Mouse (Mus musculus) cerebral cortex, adult 2 months (tissue): ENCODE measurements around the gene Emc1.

Experiments
- WGBS: fragments of 180-500 bp; shearing (Covaris S2); methylation state at CpG from one replicate; pipeline ENCODE4 v1.1.7; 2018; 5-methylcytosine and 5-hydroxymethylcytosine counted together

The Emc1 gene

DNA sequence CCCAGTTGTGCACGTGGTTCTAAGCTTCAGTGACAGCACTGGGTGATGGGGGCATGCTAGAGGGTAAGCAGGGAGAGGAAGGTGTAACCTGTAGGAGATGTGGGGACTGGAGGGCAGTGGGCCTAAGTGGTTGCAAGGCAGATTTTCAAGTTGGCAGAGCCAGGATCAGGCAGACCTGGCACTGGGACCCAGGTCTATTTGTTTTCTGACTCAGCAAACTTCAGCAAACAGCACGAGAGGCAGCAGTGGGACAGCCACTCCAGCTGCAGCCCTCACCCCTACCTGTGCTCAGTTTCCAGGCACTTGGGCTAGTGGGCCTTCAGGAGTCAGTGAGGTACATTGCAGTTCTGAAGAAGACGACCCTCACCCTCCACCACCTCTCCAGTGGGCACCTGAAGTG is 4.8 kb downstream of the Emc1 start:
- 91% methylated on average over 3 of the region's 3 CpGs for WGBS

DNA sequence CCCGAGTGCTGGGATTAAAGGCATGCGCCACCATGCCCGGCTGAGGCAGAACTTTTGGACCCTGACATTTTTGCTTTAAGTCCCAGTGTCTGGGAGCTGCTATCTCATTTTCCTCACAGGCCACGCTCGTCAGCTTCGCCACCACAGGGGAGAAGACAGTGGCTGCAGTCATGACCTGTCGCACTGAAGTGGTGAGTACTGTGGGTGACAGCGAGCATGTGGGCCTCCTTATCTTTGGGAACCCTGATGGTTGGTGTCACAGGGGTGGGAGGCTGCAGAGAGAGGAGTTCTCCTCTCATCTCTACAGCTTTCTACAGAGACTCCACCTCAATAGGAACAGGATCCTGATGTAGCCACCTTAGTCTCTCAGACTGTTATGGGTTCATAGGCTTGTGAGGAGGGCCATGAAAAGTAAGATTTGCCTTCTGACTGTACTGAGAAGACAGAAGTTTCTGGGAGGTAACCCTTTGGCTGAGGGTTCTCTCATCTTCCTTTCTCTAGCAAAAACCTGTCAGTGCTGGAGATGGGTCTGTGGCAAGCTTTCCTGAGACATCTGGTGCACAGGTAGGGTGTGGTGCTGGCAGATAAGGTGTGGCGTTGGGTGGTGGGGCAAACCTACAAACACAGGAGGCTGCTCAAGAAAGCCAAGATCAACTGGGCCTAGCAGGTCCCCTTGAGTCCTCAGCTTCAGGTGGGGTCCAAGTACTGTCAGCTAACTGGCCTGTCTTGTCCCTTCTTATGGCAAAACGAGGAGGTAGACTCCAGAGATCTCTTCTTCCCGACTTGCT is 8.6 kb downstream of the Emc1 start:
- WGBS, result 93% methylated on average over 11 of the region's 11 CpGs

DNA sequence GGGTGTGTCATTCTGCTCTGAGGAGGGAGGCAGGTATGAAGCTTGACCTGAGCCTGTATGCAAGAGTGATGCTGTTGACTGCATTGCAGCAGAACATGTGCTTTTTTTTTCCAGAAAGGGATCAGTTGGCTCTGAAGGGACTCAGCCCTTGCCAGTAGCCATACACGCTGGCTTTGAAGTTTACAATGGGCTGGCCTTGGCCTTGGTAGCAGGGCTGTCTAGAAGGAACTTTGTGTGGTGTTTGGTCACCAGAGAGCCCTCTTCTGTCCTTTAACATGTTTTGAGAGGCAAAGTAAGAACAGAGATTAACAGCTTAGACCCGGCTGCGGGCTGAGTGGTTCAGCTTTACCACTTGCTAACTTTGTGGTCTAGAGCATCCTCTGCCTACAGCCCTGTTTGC is 14.9 kb downstream of the Emc1 start:
- 92% methylated on average over 3 of the region's 3 CpGs for WGBS

DNA sequence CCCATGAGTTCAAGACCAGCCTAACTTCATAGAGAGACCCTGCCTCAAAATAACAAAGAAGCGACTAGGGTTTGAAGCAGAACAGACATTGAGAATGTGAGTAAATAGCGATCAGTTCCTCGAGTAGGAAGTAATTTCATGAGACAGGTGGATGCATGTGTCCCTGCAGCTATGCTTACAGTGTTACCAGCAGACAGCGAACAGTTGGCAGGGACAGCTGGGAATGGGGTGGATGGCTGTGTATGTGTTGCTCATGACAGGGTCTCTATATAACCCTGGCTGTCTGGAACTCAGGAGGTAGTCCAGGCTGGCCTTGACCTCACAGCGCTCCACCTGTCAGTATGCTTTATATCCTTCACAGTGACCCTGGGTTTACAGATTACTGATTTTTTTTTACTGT is 15.7 kb downstream of the Emc1 start:
- WGBS, result 91% methylated on average over 5 of the region's 5 CpGs

DNA sequence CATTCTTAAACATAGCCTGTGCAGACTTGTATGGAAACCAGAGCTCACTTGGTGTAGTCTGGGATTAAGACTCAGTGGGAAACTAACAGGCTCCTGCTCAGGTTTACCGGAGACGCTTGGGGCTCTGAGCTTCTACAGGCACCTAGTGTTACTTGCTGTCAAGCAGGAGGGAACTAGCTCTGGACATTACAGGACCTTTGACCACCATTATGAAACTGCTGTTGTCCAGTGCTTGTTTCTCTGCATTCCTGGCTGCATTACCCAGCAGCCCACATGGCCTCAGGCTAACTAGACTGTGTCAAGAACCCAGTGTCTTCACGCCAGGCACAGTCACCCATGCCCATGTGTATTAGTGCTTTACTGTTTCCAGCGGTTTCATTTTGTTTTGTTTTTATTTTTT is 20.7 kb downstream of the Emc1 start:
- WGBS, result 97% methylated on average over 4 of the region's 4 CpGs

DNA sequence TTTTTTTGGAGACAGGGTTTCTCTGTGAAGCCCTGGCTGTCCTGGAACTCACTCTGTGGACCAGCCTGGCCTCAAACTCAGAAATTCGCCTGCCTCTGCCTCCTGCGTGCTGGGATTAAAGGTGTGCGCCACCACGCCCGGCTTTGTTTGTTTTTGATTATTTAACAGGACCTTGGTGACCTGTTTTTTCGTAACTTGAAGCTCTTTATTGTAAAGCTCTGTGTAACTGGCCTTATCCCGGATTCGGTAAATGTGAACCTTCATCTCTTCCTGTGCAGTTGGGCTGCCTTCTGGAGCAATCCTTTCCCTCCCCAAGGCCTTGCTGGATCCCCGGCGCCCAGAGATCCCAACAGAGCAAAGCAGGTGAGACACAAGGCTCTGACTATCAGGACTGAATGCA is 21.1 kb downstream of the Emc1 start:
- WGBS, result 92% methylated on average over 10 of the region's 10 CpGs

DNA sequence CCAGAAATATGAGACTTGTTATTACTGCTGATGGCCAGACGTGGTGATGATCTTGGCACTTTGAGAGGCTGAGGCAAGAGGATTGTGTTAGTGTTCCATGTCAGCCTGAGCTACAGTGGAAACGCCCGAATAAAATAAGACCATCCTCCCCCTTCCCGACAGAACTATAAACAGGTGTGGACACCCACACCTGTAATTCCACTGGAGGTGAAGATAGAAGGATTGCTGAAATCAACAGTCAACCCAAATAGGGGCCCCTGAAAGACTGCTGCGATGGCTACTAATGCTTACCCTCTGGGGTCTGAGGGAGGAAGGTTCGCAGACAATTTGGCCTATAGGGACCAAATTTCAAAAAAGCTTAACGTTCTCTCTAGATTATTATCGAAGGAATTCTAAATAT is 27.3 kb downstream of the Emc1 start:
- WGBS, result 10% methylated on average over 8 of the region's 8 CpGs

DNA sequence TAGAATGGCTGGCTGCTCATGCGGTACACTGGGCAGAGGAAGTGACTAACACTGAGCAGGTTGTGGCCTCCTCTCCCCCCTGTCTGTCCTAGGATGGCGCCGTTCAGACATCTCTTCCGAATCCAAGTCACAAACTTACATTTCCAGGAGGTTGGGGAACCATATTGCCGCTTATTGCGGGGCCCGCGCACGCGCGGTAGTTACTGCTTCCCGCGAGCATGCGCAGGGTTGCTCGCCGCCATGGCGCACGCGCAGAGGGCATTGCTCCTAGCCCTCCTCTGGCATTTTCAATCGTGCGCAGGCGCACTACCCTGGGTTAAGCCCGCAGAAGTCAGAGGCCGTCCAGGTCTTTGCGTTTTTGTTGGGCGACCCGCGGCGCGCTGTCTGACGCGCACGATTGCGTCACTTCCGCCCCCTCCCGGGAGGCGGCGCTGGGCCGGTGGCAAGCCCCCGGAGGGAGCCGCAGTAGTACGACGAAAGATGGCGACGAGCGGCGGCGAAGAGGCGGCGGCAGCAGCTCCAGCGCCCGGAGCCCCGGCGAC is 27.9 kb downstream of the Emc1 start:
- under 1% methylated on average over 54 of the region's 54 CpGs for WGBS

DNA sequence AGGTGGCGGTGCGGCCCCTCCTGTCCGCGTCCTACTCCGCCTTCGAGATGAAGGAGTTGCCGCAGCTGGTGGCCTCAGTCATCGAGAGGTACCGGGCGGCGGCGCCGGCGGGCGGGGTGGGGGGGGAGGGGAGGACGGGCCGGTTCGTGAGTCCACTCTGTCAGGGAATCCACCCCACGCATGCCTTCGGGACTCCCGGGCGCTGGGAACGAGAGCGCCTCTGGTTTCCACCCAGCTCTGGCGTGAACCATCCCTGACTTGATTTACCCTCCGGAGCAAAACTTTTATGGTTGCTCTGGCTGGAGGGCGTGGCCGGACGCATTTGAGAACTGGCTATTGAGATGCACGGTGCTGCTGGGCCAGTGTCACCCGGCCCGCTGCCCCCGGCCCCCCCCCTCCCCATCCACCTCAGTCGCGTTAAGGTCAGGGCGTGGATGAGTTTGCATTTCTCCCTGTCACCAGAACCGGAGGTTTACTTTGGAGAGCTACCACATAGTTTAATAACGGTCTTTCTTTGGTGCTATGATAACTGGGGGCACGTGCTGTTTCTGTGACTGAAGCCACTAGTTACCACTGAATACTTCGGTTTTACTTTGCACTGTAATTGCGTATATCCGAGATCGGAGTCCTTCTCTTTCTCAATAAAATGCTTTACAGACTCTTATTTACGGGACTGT is 28.5 kb downstream of the Emc1 start:
- WGBS, result under 1% methylated on average over 44 of the region's 44 CpGs

DNA sequence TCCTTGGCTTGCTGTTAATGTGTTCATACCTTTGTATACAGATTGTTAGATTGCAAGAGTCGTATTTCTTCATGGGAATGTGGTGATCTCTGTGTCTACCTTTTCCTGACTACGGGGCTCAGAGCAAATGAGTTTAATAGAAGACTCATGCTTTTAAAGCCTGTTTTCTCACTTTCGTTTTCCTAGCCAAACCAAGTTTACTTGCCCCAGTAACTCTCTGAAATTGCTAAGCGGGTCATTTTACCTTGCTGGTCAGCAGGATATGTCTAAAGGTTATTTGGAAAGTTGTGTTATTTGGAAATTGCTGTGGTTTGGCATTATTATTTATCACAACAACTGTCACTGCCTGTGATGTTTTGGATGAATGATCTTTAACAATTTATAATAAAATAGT is 29.1 kb downstream of the Emc1 start:
- WGBS, result 24% methylated on average over 4 of the region's 4 CpGs

DNA sequence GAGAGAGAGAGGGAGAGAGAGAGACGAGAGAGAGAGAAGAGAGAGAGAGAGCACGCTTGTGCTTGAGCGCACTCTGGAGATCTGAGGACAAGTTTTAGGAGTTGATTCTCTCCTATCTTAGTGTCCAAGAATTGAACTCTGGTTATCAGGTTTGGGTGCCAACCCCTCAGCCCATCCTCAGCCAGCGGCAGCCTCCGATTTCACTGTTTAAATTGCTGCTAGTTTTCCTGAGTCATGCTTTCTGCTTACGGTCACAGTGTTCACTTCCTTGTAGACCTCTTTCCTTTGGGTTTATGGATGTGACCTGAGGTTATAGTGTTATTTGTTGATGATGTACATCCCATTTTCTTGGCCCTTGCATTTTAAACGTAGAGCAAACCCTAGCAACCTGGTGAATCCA is 29.8 kb downstream of the Emc1 start:
- 66% methylated on average over 7 of the region's 7 CpGs for WGBS

DNA sequence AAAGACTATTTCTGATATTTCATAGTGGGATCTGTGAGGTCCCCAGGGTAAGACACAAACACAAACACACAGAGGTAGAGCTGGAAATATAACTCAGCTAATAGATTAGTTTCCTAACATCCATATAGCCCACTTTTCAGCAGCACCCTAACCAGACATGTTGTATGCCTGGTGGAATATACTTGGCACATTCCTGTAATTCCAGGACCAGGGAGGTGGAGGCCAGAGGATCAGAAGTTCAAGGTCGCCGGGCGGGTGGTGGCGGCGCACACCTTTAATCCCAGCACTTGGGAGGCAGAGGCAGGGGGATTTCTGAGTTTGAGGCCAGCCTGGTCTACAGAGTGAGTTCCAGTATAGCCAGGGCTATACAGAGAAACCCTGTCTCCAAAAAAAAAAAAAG is 33.5 kb downstream of the Emc1 start:
- WGBS, result 95% methylated on average over 5 of the region's 5 CpGs

DNA sequence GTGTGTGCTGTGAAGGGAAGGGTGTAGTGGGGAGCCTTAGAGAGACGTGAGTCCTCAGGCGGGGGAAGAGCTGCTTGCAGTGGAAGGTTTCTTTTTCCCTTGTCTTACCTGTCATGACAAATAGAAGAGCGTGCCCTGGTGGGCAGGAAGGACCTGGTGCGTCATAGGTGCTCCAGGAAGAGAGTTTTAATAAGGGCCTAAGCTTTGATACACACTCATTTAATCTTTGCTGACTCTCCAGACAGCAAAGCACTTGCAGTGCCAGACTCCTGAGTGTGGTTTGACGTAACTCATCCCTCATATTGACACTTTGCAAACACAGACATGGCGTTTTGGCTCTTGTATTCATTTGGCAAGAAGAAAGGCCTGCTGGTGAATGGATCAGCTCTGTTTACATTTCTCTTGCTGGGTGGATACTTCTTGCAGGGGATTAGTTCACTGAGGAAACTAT is 34.5 kb downstream of the Emc1 start:
- WGBS, result 35% methylated on average over 6 of the region's 6 CpGs

DNA sequence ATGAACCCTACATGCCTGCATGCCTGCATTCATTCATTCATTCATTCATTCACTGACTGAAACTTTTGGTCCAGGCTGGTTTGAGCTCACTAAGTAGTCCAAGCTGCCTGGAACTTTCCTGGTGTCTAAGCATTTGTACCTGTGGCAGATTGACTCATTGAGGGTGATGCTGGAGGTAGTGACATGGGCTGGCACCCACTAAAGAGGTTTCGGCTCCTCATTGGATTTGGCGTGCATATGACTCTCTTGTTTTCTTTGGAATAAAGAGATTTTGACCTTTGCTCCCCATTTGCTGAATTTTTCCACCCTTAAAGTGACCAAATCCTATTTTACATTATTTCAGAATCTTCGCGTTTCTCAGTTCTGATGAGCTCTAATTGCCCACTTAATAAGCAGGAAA is 37.2 kb downstream of the Emc1 start:
- 77% methylated on average over 4 of the region's 4 CpGs for WGBS

DNA sequence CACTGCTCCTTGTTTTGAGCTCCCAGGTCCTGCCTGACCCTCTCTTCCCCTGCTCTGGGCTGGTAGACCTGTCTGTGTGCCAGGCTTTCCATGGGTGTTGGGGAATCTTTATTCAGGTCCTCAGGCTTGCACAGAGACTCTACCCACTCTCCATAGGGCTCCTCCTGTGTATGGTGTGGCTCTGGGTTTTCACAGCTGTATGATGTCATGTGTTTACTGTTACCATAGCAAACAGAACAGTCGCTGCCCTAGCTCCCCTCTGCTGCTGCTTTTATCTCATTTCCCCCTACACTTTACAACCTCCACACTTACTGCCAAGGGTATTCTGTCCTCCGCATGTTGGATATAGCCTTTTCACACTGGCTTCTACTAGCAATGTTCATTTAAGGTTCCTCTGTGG is 43.0 kb downstream of the Emc1 start:
- 45% methylated on average over 2 of the region's 2 CpGs for WGBS

DNA sequence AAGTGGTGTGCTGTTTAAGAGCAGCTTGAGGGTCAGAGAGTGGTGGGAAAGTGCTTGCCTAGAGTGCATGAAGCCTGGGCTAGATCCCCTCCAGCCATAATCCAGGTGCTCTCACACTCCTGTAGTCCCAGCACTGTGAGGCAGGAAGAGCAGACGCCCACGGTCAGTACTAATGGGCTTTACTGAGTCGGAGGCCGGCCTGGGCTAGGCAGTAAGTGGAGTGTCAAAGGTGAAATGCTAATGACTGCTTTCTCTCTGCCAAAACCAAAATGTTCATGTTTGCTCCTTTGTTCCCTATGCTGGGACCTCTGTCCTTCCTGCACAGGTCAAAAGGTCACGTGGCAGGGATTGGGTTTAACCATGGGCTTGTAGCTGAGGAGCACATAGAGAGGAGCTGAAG is 48.1 kb downstream of the Emc1 start:
- WGBS, result 93% methylated on average over 5 of the region's 5 CpGs

DNA sequence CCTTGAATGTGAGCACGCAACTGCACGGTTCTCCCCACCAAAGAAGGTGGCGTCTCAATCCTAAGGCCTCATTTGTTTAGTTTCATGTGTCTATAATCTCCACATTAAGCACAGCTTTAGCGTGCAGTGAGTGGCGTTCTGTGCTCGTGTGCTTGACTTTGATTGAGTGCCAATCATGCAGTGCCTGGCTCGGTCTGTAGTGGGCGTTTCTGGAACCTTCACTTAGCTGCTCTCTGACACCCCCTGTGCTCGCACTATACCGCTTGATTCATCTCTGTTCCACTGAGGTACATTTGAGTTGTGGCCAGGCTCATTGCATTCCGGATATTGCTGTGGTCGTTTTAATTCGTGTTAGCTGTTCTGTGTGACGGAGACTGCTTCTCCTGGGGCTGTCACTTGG is 50.8 kb downstream of the Emc1 start:
- 66% methylated on average over 14 of the region's 14 CpGs for WGBS

DNA sequence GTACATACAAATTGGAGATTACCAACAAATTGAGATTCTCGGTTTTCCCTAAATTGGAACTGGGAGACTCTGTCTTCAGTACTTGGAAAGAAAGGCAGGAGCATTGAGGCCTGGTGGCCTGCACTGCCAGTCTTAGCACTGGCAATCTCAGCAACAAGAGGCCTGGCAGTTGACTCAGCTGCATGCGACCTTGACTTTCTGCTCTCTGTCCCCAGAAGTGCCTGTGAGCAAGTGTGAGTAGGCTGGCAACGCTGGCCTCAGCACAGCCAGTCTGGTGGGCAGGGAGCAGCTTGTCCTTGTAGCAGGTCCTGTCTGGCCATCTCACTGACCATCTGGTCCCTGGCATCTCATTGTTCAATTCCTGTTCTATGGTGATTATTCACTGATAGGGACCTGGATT is 59.0 kb downstream of the Emc1 start:
- 91% methylated on average over 3 of the region's 3 CpGs for WGBS

DNA sequence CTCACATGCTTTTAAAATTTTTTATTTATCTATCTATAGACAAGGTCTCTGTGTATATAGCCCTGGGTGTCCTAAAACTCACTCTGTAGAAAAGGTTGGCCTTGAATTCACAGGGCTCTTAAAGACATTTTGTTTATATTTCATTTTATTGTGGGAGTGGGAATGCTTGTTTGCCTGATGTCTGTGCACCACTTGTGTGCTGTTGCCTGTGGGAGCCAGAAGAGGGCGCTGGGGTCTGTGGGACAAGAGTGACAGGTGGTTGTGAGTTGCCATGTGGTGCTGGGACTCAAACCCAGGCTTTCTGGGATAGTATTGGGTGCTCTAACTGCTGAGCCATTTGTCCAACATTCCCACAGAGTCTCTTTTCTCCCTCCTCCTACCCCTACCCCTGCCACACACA is 65.5 kb downstream of the Emc1 start:
- WGBS, result 69% methylated on average over 1 of the region's 1 CpGs

DNA sequence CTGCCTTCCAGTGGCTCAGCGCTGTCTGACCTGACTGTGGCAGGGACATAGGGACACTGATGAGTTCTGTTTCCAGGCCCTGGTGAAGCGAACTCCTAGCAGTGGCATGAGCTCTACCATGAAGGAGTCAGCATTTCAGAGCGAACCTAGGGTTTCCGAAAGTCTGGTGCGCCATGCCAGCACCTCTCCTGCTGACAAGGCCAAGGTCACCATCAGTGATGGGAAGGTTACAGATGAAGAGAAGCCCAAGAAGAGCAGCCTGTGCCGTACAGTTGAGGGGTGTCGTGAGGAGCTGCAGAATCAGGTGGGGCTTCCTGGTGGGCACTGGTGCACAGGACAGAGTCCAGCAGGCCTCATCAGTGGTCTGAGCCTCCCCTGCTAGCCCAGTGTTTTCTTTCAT is 69.2 kb downstream of the Emc1 start:
- 94% methylated on average over 7 of the region's 7 CpGs for WGBS

DNA sequence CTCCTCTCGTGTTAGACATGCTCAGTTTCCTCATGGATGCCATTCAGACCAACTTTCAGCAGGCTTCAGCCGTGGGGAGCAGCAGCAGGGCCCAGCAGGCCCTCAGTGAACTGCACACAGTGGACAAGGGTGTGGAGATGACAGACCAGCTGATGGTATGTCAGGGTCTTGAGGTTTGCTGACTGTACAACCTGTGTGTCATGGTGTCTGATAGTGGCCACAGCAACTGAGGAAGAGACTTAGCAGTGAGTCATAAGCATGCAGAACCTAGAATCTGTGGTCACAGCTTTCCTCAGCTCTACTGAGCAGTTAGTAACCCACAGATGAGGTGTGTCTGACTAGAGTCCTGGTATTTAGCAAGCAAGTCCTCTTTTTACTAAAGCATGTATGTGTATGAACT is 70.0 kb downstream of the Emc1 start:
- WGBS, result 85% methylated on average over 2 of the region's 2 CpGs

DNA sequence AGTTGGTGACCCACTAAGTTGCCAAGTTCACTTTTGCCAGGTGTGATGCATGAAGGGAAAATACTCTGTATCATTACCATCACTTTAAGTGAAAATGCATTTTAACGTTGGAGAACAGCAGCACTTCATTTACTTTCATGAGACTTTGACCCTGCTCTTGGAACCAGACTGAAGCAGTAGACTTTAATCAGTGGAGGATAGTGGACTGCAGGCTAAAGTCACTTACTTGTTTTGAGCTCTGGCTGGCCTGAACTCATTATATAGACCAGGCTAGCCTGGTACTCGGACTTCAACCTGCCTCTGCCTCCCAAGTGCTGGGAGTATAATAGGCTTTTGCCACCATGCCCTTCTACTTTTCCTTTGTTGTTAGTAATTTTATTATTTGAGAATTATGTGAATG is 70.9 kb downstream of the Emc1 start:
- 77% methylated on average over 2 of the region's 2 CpGs for WGBS
